Mouse (Mus musculus) megakaryocyte, embryonic 14.5 days (primary cell): ENCODE measurements around the gene Ankrd11.

Source experiments
- FLI1 ChIP-seq: IDR thresholded peaks from 2 replicates; pipeline ENCODE4 v1.6.1; 2012; ENCODE audit warnings: low read length, inconsistent platforms, mixed read lengths
- GATA1 ChIP-seq: IDR thresholded peaks from 3 replicates; pipeline ENCODE4 v1.6.1; 2012; ENCODE audit warnings: mixed read lengths, low read length, inconsistent platforms, borderline replicate concordance

- TF ChIP-seq GATA1 (no peak), FLI1 (no peak)
These were observed 188.7 kb downstream of the Ankrd11 start for GRCm38 (mm10) chr8:122853340-122853771.
